Mouse (Mus musculus): ENCODE data around the gene Thbd. TPM values are rescaled to one million over a fixed set of nuclear protein-coding genes. Genes with fewer than 3 reads are reported as not detected.

The Thbd gene
- total RNA-seq, 2 experiments from 2014 or later, result 10.6 to 12.6 TPM

DNA sequence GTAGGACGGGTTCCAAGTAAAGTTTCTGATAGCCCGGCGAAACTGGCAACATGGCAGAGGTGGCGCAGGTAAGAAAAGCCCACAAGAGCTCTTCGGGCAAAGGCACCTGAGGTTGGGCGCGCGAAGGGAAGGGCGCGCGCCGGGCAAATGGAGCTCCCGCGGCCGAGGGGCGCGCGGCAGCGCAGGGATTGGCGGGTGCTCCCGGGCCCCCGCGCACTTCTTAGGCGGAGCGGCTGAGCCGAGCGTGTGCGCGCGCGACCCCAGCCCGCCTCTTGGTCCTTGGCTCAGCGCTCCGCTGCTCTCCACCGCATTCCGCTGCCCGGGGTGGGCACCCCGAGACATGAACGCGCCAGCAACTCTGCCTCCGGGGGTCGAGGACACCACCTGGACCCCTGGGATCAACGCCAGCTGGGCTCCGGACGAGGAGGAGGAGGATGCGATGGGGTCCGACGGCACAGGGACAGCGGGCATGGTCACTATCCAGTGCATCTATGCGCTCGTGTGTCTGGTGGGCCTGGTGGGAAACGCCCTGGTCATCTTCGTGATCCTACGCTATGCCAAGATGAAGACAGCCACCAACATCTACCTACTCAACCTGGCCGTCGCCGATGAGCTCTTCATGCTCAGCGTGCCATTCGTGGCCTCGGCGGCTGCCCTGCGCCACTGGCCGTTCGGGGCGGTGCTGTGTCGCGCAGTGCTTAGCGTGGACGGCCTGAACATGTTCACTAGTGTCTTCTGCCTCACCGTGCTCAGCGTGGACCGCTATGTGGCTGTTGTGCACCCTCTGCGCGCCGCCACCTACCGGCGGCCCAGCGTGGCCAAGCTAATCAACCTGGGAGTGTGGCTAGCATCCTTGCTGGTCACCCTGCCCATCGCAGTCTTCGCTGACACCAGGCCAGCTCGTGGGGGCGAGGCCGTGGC lies 12.6 kb downstream of the Thbd start, which contains the start of gene Sstr4:
TSS of gene Sstr4 (plus strand) at position 214 of the 921 bp plus-strand sequence.
- DNase-seq (ENCODE audit: low spot score in 2 of 2), result peak; percentile 44 to 72
- intact Hi-C loops (cut with DNase I), result loop anchor here (5.0 to 10.0 kb wide), 2 partner anchors 68 to 201 kb away; no protein-coding TSS in a partner anchor

DNA sequence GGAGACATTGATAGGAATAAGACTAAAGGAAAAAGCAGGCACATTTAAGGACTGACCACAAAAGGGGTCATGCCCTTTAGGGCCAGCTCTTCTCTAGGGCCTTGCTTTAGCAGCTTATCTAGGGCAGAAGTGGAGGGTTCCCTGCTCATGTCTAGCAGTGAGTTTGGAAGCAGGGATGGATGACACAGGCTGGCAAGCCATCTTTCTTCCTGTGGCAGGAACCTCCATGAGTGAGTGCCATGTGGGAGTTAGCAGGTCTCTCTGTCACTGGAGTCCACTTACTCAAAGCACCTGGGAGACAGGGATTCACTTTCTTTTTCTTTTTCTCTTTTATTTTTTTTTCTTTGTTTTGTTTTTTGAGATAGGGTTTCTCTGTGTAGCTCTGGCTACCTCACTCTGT lies 14.1 kb downstream of the Thbd start:
- no peak for DNase-seq (ENCODE audit: low spot score in 2 of 2)
- intact Hi-C loops (cut with DNase I), result loop anchor here (10.0 kb wide), 1 partner anchor 199 kb away; no protein-coding TSS in a partner anchor

DNA sequence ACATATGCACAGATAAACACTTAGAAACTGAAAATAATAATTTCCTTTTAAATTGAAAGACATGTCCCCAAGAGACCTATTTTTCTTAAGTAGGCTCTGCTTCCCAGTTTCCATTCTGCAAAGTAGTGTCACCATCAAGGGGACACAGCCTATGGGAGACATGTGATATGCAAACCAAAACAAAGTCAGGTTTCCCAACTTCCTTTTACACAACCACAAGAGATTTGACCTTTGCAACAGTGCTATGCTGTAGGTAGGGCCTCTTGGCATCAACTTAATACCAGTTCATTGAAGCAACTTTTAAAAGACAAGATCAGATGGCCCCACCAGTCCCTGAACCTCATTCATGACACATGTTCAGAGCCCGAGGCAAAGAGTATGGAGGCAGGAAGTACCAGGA lies 14.8 kb downstream of the Thbd start:
- DNase-seq (ENCODE audit: low spot score in 2 of 2), result no peak
- intact Hi-C loops (cut with DNase I), result loop anchor here (10.0 kb wide), 1 partner anchor 198 kb away; no protein-coding TSS in a partner anchor

GRCm38 (mm10) chr2:148387652-148388581 lies 20.1 kb downstream of the Thbd start:
- intact Hi-C loops (cut with DNase I), result no loop called here
- DNase-seq (ENCODE audit: low spot score in 2 of 2), result peak; percentile 35 to 66

DNA sequence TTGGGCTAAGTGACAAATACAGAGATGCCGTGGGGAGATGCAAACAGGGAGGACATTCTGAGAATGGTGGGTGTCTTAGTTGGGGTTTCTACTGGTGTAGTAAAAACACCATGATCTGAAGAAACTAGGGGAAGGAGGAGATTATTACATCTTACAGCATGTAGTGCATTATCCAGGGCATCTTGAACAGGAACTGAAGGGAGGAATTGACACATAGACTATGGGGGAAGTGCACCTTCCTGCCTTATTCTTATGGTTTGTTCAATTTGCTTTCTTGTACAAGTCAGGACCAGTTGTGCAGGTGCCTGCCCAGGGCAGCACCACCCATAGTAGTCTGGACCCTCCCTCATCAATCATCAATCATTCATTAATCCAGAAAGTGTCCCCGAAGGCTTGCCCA lies 21.1 kb downstream of the Thbd start:
- no peak for DNase-seq (ENCODE audit: low spot score in 2 of 2)
- intact Hi-C loops (cut with DNase I), result no loop called here

DNA sequence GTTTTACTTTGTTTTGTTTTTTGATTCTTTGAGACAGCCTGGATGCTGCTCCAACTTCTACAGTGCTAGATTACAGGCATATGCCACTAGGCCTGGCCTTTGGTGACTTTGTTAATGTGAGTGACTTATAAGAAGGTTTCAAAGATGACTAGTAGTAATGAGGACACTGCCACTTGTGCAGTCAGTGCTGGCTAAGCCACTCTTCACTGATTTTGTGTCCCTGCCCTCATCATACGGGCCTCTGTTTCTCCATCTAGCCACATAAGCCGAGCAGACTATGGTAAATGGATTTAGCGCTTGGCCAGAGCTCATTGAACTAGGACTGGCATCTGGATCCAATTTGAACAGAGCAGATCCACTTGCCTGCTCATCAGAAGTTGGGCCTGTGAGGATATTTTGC lies 21.5 kb downstream of the Thbd start:
- DNase-seq (ENCODE audit: low spot score in 2 of 2), result no peak
- intact Hi-C loops (cut with DNase I), result no loop called here

- intact Hi-C loops (cut with DNase I), result no loop called here
- no peak for DNase-seq (ENCODE audit: low spot score in 2 of 2)
These were observed 26.9 kb downstream of the Thbd start for GRCm38 (mm10) chr2:148381076-148381475.

DNA sequence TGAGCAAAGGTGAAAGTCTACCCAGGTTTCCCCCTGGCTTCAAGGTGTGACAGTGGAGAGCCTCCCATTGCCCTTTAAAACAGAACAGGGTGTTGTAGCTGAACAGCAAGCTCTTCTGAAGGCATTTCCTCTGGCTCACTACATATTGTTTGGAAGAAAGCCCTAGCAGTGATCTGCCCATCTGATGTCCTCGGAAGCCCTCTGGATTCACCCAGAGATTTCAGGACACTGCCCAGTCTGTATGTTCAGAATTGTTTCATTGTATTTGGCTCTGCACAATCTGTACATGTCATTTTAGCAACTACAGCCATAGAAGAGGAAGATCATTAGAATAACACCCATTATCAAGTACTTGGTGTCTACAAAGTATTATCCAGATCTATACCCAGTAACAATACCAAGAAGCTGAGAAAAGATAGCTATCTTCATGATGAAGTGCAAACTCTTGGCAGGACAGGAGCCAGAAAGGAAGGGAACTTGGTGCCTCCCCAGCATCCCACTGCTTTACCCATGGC lies 28.0 kb downstream of the Thbd start:
- intact Hi-C loops (cut with DNase I), result no loop called here
- DNase-seq (ENCODE audit: low spot score in 2 of 2), result no peak

DNA sequence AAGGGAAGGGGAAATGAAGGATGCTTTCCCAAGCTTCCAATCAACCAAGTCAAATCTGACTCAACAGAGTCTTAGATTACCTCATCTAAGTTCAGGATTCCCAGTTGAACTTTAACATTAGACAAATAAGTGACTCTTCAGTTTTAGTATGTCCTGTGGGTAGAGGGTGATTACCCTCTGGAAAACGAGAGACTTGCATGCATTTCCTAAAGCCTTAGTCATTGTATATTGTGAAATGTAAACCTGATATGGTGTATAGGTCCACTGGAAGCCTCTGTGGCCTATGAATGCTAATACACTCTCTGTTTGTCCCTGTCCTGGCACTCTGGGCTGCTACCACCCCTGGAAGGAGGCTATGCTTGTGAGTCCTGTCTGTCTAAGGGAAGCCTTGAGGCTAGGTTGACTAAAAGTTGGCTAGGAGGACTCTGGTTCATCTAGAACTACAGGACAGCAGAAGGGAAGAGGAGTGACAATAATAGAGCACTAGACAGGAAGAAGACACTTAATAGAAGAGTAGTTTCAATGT lies 29.1 kb downstream of the Thbd start:
- intact Hi-C loops (cut with DNase I), result no loop called here
- DNase-seq (ENCODE audit: low spot score in 2 of 2), result no peak

GRCm38 (mm10) chr2:148375326-148376150 lies 32.5 kb downstream of the Thbd start:
- intact Hi-C loops (cut with DNase I), result no loop called here
- no peak for DNase-seq (ENCODE audit: low spot score in 2 of 2)

GRCm38 (mm10) chr2:148373602-148374071 lies 34.4 kb downstream of the Thbd start:
- intact Hi-C loops (cut with DNase I), result no loop called here
- no peak for DNase-seq (ENCODE audit: low spot score in 2 of 2)

DNA sequence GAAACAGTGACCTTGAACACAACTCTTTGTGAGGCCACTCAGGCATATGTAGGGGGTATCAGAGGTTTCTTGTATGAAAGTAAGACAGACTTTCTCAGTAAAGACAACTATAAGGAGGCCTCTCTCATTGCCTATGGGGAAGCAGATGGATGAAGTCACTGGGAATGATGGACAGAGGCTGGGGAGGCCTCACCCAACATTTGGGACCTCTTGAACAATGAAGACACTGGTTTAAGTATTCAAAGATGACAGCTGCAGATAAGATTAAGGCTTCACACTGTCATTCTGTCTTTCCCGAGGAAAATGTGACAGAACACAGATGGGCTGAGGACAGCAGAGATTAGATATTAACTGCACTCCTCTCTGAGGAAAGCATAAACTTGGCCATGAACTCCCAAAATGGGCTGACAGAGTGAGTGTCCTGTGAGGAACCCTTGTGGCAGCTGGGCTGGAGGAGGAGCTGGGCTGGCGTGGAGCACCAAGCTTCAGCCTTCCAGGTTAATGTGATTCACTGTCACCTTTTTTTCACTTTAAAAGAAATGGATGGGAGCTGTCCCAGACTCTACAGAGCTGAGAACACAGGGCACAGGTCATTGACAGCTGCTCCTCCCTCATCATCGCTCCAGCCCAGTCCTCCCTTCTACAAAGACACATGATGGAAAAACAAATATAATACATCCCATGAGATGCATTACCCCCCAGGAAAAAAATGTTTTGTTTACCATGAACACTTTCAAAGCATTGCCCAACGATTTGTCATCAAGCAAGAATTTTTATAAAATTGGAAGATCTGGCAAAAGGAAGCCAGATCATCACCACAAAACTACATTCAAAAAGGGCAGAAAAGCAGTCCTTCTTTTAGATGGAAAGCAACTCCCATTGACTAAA lies 36.0 kb downstream of the Thbd start:
- DNase-seq (ENCODE audit: low spot score in 2 of 2), result no peak
- intact Hi-C loops (cut with DNase I), result no loop called here

- intact Hi-C loops (cut with DNase I), result no loop called here
- DNase-seq (ENCODE audit: low spot score in 2 of 2), result no peak
These were observed 42.8 kb downstream of the Thbd start for GRCm38 (mm10) chr2:148365227-148365626.

DNA sequence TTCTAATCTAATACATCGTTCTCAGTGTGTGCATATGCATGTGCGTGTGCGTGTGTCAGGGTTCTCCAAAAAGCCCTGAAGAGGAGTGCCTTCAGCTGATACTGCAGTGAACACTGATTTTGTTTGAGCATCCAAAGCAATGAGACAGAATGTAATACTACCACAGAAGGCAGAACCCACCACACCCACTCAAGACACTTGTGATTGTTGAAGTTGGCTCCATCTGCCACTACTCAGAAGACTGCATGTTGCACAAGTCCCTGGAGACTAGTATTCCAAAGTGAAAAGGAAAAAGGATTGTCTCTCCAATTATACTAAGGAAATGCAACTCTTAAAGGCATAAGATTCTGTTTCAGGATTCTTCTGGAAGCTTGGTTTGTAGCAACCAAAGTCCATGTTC lies 43.5 kb downstream of the Thbd start:
- DNase-seq (ENCODE audit: low spot score in 2 of 2), result peak; percentile 51 to 88
- intact Hi-C loops (cut with DNase I), result no loop called here

DNA sequence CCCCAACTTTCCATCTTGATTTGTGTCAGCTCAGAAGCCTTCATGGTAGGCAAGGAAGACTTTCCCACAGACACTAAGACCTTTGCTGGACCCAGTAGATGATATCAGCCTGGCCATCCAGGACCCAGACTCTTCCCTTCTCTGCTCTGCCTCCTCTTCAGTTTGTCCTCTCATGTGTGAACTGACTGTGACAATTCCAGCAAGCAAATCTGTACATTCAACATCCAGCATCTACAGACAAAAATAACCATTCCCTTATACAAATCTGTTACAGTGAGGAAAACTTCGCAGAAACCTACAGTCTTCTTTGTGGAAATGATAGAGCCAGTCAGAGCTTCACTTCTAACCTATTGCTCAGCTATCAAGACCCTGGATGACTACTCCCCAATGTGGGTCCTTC lies 50.8 kb downstream of the Thbd start:
- intact Hi-C loops (cut with DNase I), result no loop called here
- no peak for DNase-seq (ENCODE audit: low spot score in 2 of 2)
